ENCODE assay signal across 10 mouse cellular contexts in the genomic region with DNA sequence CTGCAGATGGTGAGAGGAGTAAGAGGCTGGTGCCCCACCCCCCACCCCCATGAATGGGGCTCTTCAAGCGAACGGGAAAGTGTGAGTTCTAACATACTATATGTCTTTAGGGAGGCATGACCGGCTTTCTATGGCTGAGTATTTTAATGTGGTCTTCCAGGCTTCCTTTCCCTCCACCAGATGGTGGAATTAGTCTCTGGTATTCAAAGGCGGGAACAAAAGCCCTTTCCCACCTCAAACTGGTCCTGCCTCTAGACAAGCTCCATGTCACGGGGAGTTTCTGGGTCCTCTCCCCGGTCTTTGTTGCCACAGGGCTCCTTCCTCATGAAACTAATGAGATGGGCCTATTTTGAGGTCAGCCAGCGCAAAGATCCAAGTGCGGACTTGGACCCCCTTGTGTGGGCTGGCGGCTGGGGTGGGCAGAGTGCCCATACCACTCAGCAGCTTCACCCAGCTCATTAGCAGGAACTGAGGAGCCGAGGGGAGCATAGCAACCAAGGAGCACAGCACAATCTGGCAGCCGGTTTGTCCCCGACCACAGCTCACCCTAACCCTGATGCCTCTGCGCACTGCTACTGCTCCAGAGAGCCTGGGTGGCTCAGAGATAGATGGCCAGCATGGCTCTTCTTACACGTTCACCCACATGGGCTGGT. TPM values are rescaled to one million over a fixed set of nuclear protein-coding genes. Genes with fewer than 3 reads are reported as not detected.
DNase-seq lines count a peak whose midpoint lies in the region; ATAC-seq and TF ChIP-seq lines count a peak whose summit lies in the region.
"Had no signal": no experiment of that assay in that cellular context is flagged by ENCODE, and none has a peak within 500 bp of the region (broad histone marks: within the 10 kb centered on the region; RNA-seq: fewer than 3 reads in every experiment).

No protein-coding gene starts in this region.

- no peak overlapping the region for H3K27ac ChIP-seq in cerebellum, adult 2 months (ENCODE audit: insufficient read depth, low read length)
- H3K27ac ChIP-seq in hindbrain, embryonic 15.5 days (replicated peaks): peak overlapping the region; percentile 51
- H3K27ac ChIP-seq: heart, adult 2 months had no signal

- peak; percentile 60 to 72 for DNase-seq in cerebellum, postnatal 10 days
- DNase-seq in cerebellum, adult 2 months: no peak
- peak; percentile 8 to 52 for DNase-seq in left cerebral cortex, adult 9 months (ENCODE audit: low spot score in 2 of 2)
- peak; percentile 92 for DNase-seq in retina, postnatal 1 day
- no peak for DNase-seq in thymus, postnatal 25 days
- no peak for DNase-seq in gastrocnemius, postnatal 14 days
- no peak for DNase-seq in gastrocnemius, postnatal 25 days
- DNase-seq: heart, adult 2 months had no signal

- H3K36me3 ChIP-seq in hindbrain, embryonic 15.5 days: no peaks in the 10 kb centered on the region

- intact Hi-C loops in gastrocnemius, postnatal 14 days (cut with DNase I; ENCODE audit: low total_unique reads): no loop called here

- no peak overlapping the region for H3K4me2 ChIP-seq in hindbrain, embryonic 15.5 days

- no peak for TF ChIP-seq POLR2A in cerebellum, adult 2 months (IDR thresholded peaks at IDR 0.05; ENCODE audit: borderline replicate concordance, insufficient read depth, low read length)

- H3K9ac ChIP-seq in hindbrain, embryonic 15.5 days: no peak overlapping the region

- H3K4me1 ChIP-seq in cerebellum, adult 2 months (ENCODE audit: control insufficient read depth, insufficient read depth, low read length): peaks cover 15% of the 10 kb centered on the region
- H3K4me1 ChIP-seq in hindbrain, embryonic 15.5 days (replicated peaks): peaks cover 50% of the 10 kb centered on the region

- WGBS in cerebellum, adult 2 months: 76% methylated on average over 14 of the region's 14 CpGs
- 19% methylated on average over 14 of the region's 14 CpGs for WGBS in hindbrain, embryonic 15.5 days

- peak; percentile 61 for ATAC-seq in hindbrain, embryonic 15.5 days (ENCODE audit: low FRiP score, low read depth)

- no peaks in the 10 kb centered on the region for H3K27me3 ChIP-seq in cerebellum, adult 2 months (ENCODE audit: control insufficient read depth, insufficient read depth, low read length)
- H3K27me3 ChIP-seq in hindbrain, embryonic 15.5 days: no peaks in the 10 kb centered on the region

- no peak overlapping the region for H3K4me3 ChIP-seq in cerebellum, adult 2 months (replicated peaks; ENCODE audit: insufficient read depth, low read depth, low read length)
- H3K4me3 ChIP-seq in hindbrain, embryonic 15.5 days: no peak overlapping the region
- H3K4me3 ChIP-seq: heart, adult 2 months; myocyte had no signal

- no peak for TF ChIP-seq CTCF in cerebellum, adult 2 months (IDR thresholded peaks at IDR 0.05; ENCODE audit: borderline replicate concordance, insufficient read depth, low read depth, low read length)

- no peaks in the 10 kb centered on the region for H3K9me3 ChIP-seq in hindbrain, embryonic 15.5 days

RNA-seq across cellular contexts. Expression of gene Celsr1, which starts 39.5 kb away (rescaled TPM):
- 0.49 and 0.60 TPM in 2 replicates for polyA plus RNA-seq in cerebellum, adult 2 months (2012; rRNA removed)
- 1.4 and 1.6 TPM in 2 replicates for polyA plus RNA-seq in hindbrain, embryonic 15.5 days (2015; fragmentation: Nextera tagmentation; extraction: Ambion mirVana)
- total RNA-seq in gastrocnemius, postnatal 14 days (2021): under 1 TPM; 0.31 to 0.94 TPM
- under 1 TPM; 0.31 to 0.43 TPM for total RNA-seq in gastrocnemius, postnatal 25 days (2021)

Comparison
In these comparisons a context has a peak if more than half of its experiments do, and no peak if none do; other contexts are left out.
1. DNase-seq: peak in cerebellum, postnatal 10 days (2 of 2), left cerebral cortex, adult 9 months (2 of 2) and retina, postnatal 1 day (single experiment); none in cerebellum, adult 2 months (0 of 2), thymus, postnatal 25 days (single experiment), gastrocnemius, postnatal 14 days (single experiment) and gastrocnemius, postnatal 25 days (single experiment).